Mouse (Mus musculus) liver, postnatal 0 days (tissue): ENCODE results near the gene Mrps10.
"Not testable (repeated sequence)": the region's sequence is repeated elsewhere in the genome, so short reads cannot be mapped to it uniquely, and the experiment has no call there.

Source experiments
- CTCF ChIP-seq: sonication (generic); IDR thresholded peaks from 2 replicates; pipeline ENCODE4 v1.5.1; 2016; ENCODE audit warnings: antibody characterized with exemption, low read depth
- EP300 ChIP-seq: IDR thresholded peaks from 2 replicates; pipeline ENCODE4 v1.6.1; 2016; ENCODE audit warnings: antibody characterized with exemption, low read depth, mild to moderate bottlenecking

GRCm38 (mm10) chr17:47332664-47333063 is 36.0 kb upstream of the Mrps10 start:
- TF ChIP-seq CTCF, result peak; percentile 56
- not testable (repeated sequence) for TF ChIP-seq EP300
